Mouse (Mus musculus): ENCODE measurements at regions not wholly inside any gene's neighbourhood (a gene's known extent, or its start where the extent isn't known, plus 50 kb on each side); places are given as distances from the start of the nearest gene placed in this dataset.

- H3K36me3 ChIP-seq (replicated peaks) = no peaks in the 10 kb centered on the region
- peaks cover 4% of the 10 kb centered on the region; the same call in 1 of the 2 replicates for H3K27me3 ChIP-seq (ENCODE audit: poor library complexity, severe bottlenecking)
- H3K4me3 ChIP-seq = no peak overlapping the region
- H3K27ac ChIP-seq = no peak overlapping the region
- DNase-seq (ENCODE audit: extremely low spot score, low spot score) = no peak
- no peaks in the 10 kb centered on the region for H3K4me1 ChIP-seq
- no peaks in the 10 kb centered on the region for H3K9me3 ChIP-seq
- WGBS = 89% methylated on average over 5 of the region's 5 CpGs
Measured at GRCm38 (mm10) chr19:28732998-28733397, 53.1 kb upstream of the Glis3 start.

GRCm38 (mm10) chr19:28733781-28734180 lies 53.9 kb upstream of the Glis3 start:
- H3K27ac ChIP-seq = no peak overlapping the region
- no peak for DNase-seq (ENCODE audit: extremely low spot score, low spot score)
- H3K27me3 ChIP-seq (ENCODE audit: poor library complexity, severe bottlenecking) = no peaks in the 10 kb centered on the region
- no peaks in the 10 kb centered on the region for H3K9me3 ChIP-seq
- no peak overlapping the region for H3K4me3 ChIP-seq
- H3K36me3 ChIP-seq (replicated peaks) = no peaks in the 10 kb centered on the region
- H3K4me1 ChIP-seq = no peaks in the 10 kb centered on the region
- WGBS = 85% methylated on average over 6 of the region's 6 CpGs

GRCm38 (mm10) chr19:28743176-28743793 lies 63.4 kb upstream of the Glis3 start:
- Histone ChIP-seq H3K4me3 (no peak overlapping the region), H3K9me3 (no peaks in the 10 kb centered on the region), H3K36me3 (replicated peaks) (no peaks in the 10 kb centered on the region), H3K27ac (no peak overlapping the region), H3K27me3 (ENCODE audit: poor library complexity, severe bottlenecking) (no peaks in the 10 kb centered on the region), H3K4me1 (no peaks in the 10 kb centered on the region)
- 94% methylated on average over 5 of the region's 5 CpGs for WGBS
- DNase-seq (ENCODE audit: extremely low spot score, low spot score) = no peak

GRCm38 (mm10) chr19:28745105-28745504 lies 65.2 kb upstream of the Glis3 start:
- Histone ChIP-seq H3K9me3 (no peaks in the 10 kb centered on the region), H3K4me1 (peaks cover 3% of the 10 kb centered on the region; the same call in 1 of the 2 replicates), H3K4me3 (no peak overlapping the region), H3K27ac (no peak overlapping the region), H3K36me3 (replicated peaks) (no peaks in the 10 kb centered on the region), H3K27me3 (ENCODE audit: poor library complexity, severe bottlenecking) (no peaks in the 10 kb centered on the region)
- 94% methylated on average over 2 of the region's 2 CpGs for WGBS
- no peak for DNase-seq (ENCODE audit: extremely low spot score, low spot score)

DNA sequence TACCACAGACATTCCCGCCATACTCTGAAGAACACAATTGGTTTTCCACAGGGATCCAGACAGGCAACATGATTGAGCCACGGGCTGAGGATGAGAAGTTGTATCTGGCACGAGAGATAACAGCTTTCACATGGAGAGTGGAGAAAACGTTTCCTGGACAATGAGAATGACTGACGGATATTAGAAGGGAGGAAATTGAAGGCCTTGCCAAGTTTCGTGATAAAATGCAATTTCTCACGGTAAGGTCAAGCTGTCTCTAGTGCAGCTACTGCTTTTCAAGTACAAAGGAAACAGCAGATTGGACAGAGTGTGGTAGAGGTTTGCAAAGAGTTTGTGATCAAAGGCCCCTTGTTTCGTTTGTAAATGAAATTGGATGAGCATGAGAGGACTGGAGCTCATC lies 65.7 kb upstream of the Glis3 start:
- H3K4me1 ChIP-seq = peaks cover 5% of the 10 kb centered on the region; the same call in 1 of the 2 replicates
- H3K27ac ChIP-seq = no peak overlapping the region
- no peaks in the 10 kb centered on the region for H3K27me3 ChIP-seq (ENCODE audit: poor library complexity, severe bottlenecking)
- H3K36me3 ChIP-seq (replicated peaks) = no peaks in the 10 kb centered on the region
- WGBS = 83% methylated on average over 8 of the region's 8 CpGs
- no peaks in the 10 kb centered on the region for H3K9me3 ChIP-seq
- DNase-seq (ENCODE audit: extremely low spot score, low spot score) = no peak
- no peak overlapping the region for H3K4me3 ChIP-seq

DNA sequence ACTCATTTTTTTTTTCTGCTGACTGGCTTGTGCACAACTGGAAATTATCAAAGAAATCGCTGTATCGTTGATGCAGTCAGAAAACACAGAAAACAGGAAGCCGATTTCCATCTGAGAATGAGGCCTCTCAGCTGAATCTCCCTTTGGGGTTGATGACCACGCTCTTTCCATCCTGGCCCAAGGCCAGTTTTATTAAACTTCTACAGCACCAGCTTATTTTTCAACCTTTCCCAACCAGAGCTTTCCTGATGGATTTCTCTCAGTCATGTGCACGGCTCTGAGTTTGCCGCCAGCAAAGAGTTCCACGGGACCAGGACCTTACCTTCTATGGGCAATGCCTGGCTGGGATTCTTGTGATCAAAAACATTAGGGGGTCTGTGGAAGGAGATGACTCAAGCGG lies 71.2 kb upstream of the Glis3 start:
- WGBS = 95% methylated on average over 8 of the region's 8 CpGs

DNA sequence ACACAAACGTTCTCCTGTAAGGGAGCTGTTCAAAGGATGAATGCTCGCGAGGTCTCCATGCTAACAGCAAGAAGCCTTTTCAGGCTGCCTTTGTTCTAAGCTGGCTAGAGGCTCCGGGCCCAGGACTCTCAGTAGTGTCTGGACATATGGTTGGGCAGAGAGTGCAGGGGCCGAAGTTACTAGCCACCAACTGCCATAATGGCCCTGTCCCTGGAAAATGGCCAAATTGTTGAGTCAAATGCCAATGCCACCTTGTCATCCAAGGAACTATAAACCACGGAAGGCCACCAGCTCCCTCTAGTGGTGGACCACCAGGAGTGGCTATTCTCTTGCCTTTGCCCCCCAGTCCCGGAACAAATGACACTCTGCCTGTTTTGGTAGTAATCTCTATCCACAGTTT lies 76.0 kb upstream of the Slc1a1 start:
- WGBS = 55% methylated on average over 7 of the region's 7 CpGs
- H3K27ac ChIP-seq = no peak overlapping the region

More for the DNA sequence above, 71.2 kb upstream of the Glis3 start:
- Histone ChIP-seq H3K27me3 (ENCODE audit: poor library complexity, severe bottlenecking) (no peaks in the 10 kb centered on the region), H3K36me3 (replicated peaks) (no peaks in the 10 kb centered on the region), H3K27ac (no peak overlapping the region), H3K4me3 (no peak overlapping the region), H3K9me3 (no peaks in the 10 kb centered on the region), H3K4me1 (peaks cover 5% of the 10 kb centered on the region; the same call in 1 of the 2 replicates)
- no peak for DNase-seq (ENCODE audit: extremely low spot score, low spot score)

DNA sequence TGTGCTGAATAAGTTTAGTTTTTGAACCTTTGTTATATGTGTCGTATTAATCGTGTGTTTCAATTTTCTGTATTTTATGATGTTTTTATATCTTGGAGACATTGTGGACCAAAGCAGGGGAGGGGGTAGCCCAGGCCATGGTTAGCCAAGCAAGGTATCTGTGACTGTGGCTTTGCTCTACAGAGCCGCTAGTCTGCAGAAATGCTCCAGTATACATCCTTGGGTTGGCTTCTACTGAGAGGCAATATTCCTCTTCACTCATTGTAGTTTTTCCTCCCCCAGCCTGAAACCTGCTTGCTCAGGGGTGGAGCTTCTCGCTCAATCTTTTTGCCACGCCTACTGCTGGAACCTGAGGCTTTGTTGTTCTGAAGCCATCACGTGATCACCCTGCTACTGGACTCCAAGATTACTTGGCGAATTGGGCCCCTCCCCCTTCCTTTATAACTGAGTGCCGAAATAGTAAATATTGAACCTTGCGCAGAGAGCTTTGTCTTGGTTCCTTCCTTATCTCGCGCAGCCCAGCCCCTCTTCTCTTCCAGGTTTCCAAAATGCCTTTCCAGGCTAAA lies 70.0 kb upstream of the Slc1a1 start:
- DNase-seq (ENCODE audit: extremely low spot score, low spot score) = no peak
- Histone ChIP-seq H3K4me3 (no peak overlapping the region), H3K27me3 (ENCODE audit: poor library complexity, severe bottlenecking) (no peaks in the 10 kb centered on the region), H3K9me3 (no peaks in the 10 kb centered on the region), H3K4me1 (0 out of 2 replicates have a peak, but pooled peaks cover 5% of the 10 kb centered on the region), H3K27ac (no peak overlapping the region), H3K36me3 (replicated peaks) (no peaks in the 10 kb centered on the region)
- WGBS = 82% methylated on average over 11 of the region's 11 CpGs

More for the DNA sequence above, 76.0 kb upstream of the Slc1a1 start:
- H3K4me3 ChIP-seq = no peak overlapping the region
- H3K4me1 ChIP-seq = 0 out of 2 replicates have a peak, but pooled peaks cover 5% of the 10 kb centered on the region
- peak; percentile 42 for DNase-seq (ENCODE audit: extremely low spot score, low spot score)
- H3K27me3 ChIP-seq (ENCODE audit: poor library complexity, severe bottlenecking) = no peaks in the 10 kb centered on the region
- no peaks in the 10 kb centered on the region for H3K9me3 ChIP-seq
- H3K36me3 ChIP-seq (replicated peaks) = no peaks in the 10 kb centered on the region

DNA sequence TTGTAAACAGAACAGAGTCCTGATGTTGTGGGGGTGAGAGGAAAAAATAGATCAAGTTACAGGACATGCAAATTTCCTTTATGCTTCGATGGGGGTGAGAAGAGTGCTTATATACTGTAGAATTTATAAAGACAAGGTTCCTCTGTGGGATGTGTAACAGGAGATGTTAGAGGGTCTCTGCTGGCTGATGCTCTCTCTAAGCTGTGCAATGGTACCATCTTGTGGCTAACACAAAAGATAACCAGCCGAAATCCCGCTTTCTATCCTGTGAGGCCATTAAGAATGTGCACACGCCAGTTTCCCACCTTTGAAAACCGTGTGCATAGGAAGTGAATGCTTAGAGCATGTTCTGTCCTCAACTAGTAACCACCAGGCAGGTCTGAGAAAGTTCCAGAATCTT lies 66.6 kb upstream of the Slc1a1 start:
- Histone ChIP-seq H3K36me3 (replicated peaks) (no peaks in the 10 kb centered on the region), H3K27me3 (ENCODE audit: poor library complexity, severe bottlenecking) (no peaks in the 10 kb centered on the region), H3K4me1 (peaks cover 11% of the 10 kb centered on the region), H3K4me3 (no peak overlapping the region), H3K27ac (no peak overlapping the region), H3K9me3 (no peaks in the 10 kb centered on the region)
- DNase-seq (ENCODE audit: extremely low spot score, low spot score) = peak; percentile 14
- 60% methylated on average over 5 of the region's 5 CpGs for WGBS

- no peak overlapping the region for H3K27ac ChIP-seq
- H3K36me3 ChIP-seq (replicated peaks) = no peaks in the 10 kb centered on the region
- no peaks in the 10 kb centered on the region for H3K27me3 ChIP-seq (ENCODE audit: poor library complexity, severe bottlenecking)
- H3K9me3 ChIP-seq = no peaks in the 10 kb centered on the region
- H3K4me3 ChIP-seq = no peak overlapping the region
- no peak for DNase-seq (ENCODE audit: extremely low spot score, low spot score)
- H3K4me1 ChIP-seq = peaks cover 11% of the 10 kb centered on the region
- WGBS = 90% methylated on average over 12 of the region's 12 CpGs
Measured at GRCm38 (mm10) chr19:28770419-28770818, 64.4 kb upstream of the Slc1a1 start.

- H3K9me3 ChIP-seq = no peaks in the 10 kb centered on the region
- H3K27me3 ChIP-seq (ENCODE audit: poor library complexity, severe bottlenecking) = no peaks in the 10 kb centered on the region
- WGBS = 30% methylated on average over 7 of the region's 7 CpGs
- H3K4me3 ChIP-seq = no peak overlapping the region
- no peaks in the 10 kb centered on the region for H3K36me3 ChIP-seq (replicated peaks)
- H3K27ac ChIP-seq = no peak overlapping the region
- H3K4me1 ChIP-seq = peaks cover 11% of the 10 kb centered on the region
- no peak for DNase-seq (ENCODE audit: extremely low spot score, low spot score)
Measured at GRCm38 (mm10) chr19:28771836-28772235, 63.0 kb upstream of the Slc1a1 start.

DNA sequence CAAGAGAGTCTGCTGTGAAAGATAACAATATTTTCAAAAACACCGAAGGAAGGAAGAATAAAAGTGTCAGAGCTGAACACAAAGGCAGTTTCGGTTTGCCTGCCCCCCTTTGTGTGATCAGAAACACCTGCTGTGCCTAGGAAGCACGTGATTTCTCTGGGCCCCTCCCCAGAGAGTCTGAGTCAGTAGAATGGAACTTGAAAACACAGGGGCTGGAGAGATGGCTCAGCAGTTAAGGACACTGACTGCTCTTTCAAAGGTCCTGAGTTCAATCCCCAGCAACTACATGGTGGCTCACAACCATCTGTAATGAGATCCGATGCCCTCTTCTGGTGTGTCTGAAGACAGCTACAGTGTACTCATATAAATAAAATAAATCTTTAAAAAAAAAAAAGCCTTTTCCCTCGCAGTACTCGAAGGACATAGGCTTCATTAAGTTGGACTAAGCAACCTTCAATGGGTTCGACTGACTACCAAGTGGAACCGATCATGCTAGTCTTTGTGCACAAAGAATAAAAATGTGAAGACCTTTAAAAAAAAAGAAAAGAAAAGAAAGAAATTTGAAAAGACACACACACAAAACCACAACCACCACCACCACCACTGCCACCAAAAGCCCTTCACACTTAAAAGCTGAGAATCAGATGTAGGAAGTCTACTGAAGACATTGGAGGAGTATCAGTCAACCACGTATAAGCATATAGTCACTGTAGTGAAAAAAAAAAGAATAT lies 61.8 kb upstream of the Slc1a1 start:
- Histone ChIP-seq H3K4me3 (no peak overlapping the region), H3K27ac (no peak overlapping the region), H3K27me3 (ENCODE audit: poor library complexity, severe bottlenecking) (no peaks in the 10 kb centered on the region), H3K4me1 (peaks cover 14% of the 10 kb centered on the region), H3K9me3 (no peaks in the 10 kb centered on the region), H3K36me3 (replicated peaks) (no peaks in the 10 kb centered on the region)
- DNase-seq (ENCODE audit: extremely low spot score, low spot score) = no peak
- WGBS = 59% methylated on average over 9 of the region's 9 CpGs

DNA sequence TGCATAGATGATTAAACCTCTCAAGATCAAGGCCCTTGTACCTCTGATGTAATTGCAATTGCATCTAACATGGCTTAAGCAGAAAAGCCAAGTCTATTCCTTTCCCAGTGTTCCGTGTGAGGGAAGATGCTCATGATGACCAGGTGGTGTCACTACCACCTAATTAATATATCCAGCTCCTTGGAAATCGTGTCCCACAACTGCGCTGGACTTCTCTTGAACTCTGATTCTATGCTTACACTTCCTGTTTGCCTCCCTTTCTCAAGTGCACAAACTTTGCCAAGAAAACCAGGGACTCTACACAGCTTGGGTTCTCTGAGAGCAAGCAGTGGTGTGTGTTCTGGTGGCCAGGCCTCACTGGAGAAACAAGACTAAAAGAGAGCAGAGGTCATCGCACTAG lies 58.0 kb upstream of the Slc1a1 start:
- H3K27ac ChIP-seq = no peak overlapping the region
- no peaks in the 10 kb centered on the region for H3K9me3 ChIP-seq
- DNase-seq (ENCODE audit: extremely low spot score, low spot score) = no peak
- 44% methylated on average over 4 of the region's 4 CpGs for WGBS
- peaks cover 12% of the 10 kb centered on the region for H3K4me1 ChIP-seq
- no peak overlapping the region for H3K4me3 ChIP-seq
- no peaks in the 10 kb centered on the region for H3K27me3 ChIP-seq (ENCODE audit: poor library complexity, severe bottlenecking)
- no peaks in the 10 kb centered on the region for H3K36me3 ChIP-seq (replicated peaks)

All from forebrain, embryonic 10.5 days (tissue).